Mouse (Mus musculus) layer of hippocampus, adult 8-10 months (tissue): ENCODE data around the gene Cmip. TPM values are rescaled to one million over a fixed set of nuclear protein-coding genes. Genes with fewer than 3 reads are reported as not detected.

Experiments
- DNase-seq, 2 experiments: peaks; one replicate each; pipeline ENCODE4 v3.0.0; 2022; ENCODE audit warnings: low spot score in 2 of 2
- total RNA-seq, 4 experiments: library from RNA; stranded (reverse); gene quantifications; 2 replicates each; pipeline ENCODE4 v1.2.4; 2022

Gene Cmip
- total RNA-seq, 4 experiments from 2014 or later = 252 to 278 (median 268) TPM

DNA sequence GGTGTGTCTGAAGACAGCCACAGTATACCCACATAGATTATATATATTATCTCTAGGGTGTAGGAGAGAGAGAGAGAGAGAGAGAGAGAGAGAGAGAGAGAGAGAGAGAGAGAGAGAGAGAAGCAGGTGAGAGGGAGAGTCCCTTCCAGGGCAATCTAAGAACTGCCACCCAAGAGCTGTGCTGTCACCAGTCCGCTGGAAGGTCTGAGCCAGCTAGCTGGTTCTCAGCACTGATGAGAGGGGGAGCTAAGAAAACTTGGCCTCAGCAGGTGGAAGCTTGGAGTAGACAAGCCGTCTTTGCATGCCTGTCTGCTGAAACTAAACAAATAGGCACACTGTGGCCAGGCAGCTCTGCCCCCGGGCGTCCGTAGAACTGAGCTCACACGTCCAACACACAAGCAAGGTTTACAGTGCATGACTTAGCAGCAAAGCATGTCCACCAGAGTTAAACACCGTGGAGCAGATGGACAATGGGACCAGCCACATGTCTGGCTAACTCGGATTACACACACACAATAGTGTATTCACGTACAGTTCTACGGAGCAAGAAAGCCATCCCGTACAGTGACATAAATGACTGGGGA lies 205.9 kb downstream of the Cmip start:
- DNase-seq = no peak

- DNase-seq = no peak
Measured at GRCm38 (mm10) chr8:117464525-117464924, 207.7 kb downstream of the Cmip start.

- DNase-seq = no peak
Measured at GRCm38 (mm10) chr8:117465250-117465649, 208.4 kb downstream of the Cmip start.

DNA sequence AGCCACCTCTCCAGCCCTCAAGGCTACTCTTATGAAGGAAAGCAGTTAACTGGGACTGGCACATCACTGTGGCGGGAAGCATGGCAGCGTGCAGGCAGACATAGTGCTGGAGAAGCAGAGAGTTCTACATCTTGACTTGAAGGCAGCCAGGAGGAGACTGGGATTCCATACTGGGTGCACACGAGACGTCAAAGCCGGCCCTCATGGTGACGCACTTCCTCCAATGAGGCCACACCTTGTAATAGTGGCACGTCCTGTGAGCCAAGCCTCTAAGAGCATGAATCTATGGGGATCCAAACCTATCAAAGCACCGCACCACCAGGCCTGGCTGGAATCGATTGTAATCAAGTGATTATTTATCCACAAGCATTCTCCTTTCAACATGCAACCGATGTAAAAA lies 210.6 kb downstream of the Cmip start:
- no peak for DNase-seq

GRCm38 (mm10) chr8:117469431-117470341 lies 212.8 kb downstream of the Cmip start:
- no peak for DNase-seq

- DNase-seq = peak; percentile 80 to 87
Measured at GRCm38 (mm10) chr8:117470342-117470781, 213.5 kb downstream of the Cmip start.

GRCm38 (mm10) chr8:117471174-117471573 lies 214.3 kb downstream of the Cmip start:
- peak in 1 of 2 experiments; percentile 77 for DNase-seq

- no peak for DNase-seq
Measured at GRCm38 (mm10) chr8:117471655-117472054, 214.8 kb downstream of the Cmip start.

DNA sequence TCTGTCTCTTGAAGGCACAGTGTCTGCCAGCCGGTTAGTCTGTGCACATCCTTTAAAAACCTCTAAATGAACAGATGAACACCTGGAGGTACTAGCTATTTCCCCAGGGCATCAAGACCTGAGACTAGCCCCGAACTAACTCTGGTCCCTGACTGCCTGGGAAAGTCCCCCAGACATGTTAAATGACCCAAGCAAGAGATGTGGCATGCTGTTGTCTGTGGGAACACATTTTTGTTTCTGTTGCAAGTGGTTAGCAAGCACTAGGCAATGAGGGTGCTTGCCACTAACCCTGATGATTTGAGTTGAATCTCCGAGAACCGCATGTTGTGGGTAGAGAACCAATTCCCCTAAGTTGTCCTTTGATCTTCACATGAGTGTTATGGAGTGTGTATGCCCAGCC lies 215.5 kb downstream of the Cmip start:
- no peak for DNase-seq

- DNase-seq = peak; percentile 81 to 92
Measured at GRCm38 (mm10) chr8:117474944-117475343, 218.1 kb downstream of the Cmip start.

DNA sequence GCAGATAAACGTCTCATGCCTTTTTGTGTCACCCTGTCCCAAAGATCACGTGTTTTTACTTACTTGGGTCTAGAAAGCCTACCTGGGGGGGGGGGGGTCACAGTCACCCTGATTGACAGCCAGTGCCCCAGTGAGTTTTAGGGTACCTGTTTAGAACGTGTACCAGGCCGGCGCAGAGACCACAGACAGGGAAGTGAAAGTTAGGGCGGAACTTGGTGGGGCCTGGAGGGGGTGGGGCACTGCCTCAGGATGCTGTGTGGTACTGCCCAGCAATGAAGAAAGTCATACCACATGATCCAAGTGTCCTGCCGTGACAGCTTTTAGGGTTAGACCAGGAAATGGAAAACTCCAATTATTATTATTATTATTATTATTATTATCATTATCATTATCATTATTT lies 219.0 kb downstream of the Cmip start:
- DNase-seq = no peak

DNA sequence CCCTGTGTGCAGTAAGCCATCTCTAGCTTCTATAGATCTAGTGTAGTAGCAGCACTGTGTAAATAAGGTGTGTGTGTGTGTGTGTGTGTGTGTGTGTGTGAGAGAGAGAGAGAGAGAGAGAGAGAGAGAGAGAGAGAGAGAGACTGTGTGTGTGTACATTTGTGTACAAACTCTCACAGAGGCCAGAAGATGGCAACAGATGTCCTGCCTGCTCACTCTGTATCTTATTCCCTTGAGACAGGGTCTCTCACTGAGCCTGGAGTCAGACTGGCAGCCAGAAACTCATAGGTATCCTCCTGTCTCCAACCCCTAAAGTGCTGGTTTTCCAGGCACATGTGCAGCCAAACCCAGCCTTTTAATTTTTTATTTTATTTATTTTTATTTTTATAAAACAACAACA lies 221.2 kb downstream of the Cmip start:
- no peak for DNase-seq

- no peak for DNase-seq
Measured at GRCm38 (mm10) chr8:117479996-117480395, 223.1 kb downstream of the Cmip start.

DNA sequence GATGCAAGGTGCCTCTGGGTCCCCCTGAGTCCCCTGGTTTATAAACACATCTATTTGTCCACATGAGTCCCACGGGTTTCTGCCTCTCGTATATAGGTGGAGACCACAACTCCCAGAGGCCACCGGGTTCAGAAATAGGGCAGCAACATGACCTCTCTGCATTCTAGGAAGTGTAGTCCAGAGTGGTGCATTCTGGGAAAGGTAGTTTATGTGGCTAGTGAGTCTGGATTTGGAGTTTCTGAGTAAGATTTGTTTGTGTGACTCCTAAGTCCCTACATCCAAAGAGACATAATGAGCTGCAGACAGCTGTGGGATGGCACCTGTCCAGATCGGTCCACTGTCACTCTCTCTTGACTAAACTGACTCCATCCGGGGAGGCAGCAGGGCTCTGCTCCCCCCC lies 223.7 kb downstream of the Cmip start:
- DNase-seq = no peak

- no peak for DNase-seq
Measured at GRCm38 (mm10) chr8:117481830-117482229, 225.0 kb downstream of the Cmip start.

- no peak for DNase-seq
Measured at GRCm38 (mm10) chr8:117484731-117485130, 227.9 kb downstream of the Cmip start.

DNA sequence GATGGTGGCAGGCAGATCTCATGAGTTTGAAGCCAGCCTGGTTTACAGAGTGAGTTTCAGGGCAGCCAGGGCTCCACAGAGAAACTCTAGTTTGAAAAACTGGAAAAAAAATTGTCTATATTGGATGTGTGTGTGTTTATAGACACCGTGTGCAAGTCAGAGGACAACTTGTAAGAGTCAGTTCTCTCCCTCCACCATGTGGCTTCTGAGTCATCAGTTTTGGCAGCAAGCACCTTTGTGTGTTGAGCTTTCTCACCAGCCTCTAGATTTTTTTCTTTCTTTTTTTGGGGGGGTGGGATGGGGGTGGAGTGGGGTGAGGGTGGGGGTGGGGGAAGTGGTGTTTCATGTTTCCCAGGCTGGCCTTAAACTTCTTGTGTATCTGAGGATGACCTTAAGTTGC lies 228.5 kb downstream of the Cmip start:
- DNase-seq = no peak

DNA sequence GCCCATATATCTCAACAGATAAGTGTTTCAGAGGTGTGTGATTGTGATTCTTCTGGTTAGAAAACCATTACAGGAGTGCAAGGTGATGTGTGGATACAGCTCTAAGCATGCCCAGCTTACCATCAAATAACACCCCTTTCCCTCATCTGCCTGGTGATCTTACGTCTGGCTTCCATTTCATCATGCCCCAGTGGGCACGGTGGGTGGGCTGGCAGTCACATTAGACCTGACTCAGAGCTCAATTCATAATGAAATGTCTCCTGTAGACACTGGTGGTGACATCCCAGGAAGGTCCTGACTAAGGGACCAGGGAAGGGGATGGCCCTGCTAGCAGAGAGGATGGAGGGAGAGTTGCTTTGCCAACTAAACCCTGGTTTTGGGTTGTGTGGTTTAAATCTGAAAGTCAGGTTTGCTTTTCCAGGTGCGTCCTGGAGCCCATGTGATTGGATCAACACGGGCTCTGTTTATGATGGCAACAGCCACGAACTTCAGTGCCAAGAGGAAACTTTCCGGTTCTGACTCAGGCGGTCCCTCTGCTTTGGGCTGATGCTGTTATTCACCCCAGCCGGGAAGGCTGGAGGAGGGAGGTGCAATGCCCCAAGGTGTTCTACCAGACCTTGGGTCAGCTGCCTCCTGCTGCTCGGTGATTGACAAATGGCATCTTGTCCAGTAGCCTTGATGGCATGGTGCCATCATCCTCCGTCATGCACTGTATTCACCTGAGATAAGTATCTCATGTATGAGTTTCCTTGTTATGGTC lies 231.6 kb downstream of the Cmip start:
- no peak for DNase-seq

- no peak for DNase-seq
Measured at GRCm38 (mm10) chr8:117493543-117493942, 236.7 kb downstream of the Cmip start.

- DNase-seq = no peak
Measured at GRCm38 (mm10) chr8:117494874-117495273, 238.0 kb downstream of the Cmip start.

DNA sequence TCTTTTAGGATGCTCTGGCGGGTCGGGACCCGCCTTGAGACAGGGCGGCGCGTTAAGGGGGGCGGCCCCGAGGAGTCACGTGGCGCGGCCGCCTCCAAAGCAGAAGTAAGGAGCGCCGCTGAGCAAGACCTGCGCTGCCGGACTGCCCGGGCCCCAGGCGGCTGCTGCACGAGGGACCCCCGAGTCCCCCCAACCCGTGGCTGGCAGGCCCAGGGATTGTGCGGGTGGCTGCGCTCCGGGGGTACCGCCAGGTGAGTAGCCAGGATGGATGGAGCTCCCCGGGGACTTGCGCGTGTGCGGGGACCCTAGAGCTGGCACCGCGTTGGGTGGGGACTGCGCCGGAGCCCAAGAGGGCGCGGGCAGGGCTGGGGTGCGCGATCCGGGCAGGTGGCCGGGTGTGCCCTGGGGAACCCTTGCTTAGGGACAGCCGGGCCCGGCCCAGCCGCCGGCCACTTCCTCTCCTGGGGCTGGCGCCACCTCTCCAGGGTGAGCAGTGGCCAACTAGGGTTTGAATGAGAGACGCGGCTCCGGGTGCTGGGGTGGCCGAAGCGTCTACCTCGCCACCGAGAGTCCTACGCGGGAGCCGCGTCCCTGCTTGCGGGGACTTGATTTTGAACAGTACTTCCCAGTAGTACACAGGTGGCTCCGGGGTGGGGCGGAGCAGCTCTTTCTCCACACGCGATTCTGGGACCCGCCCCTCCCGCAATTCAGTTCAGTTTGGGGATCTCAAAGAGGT lies 241.5 kb downstream of the Cmip start, which contains the start of gene Plcg2:
Plcg2 (plus strand) TSS at position 113 of the 736 bp plus-strand sequence.
- no peak for DNase-seq
